Mouse (Mus musculus): ENCODE data around the gene Kndc1.
A peak's percentile ranks its signal among the peaks of the same experiment; 100 is the strongest.

Kndc1 gene

DNA sequence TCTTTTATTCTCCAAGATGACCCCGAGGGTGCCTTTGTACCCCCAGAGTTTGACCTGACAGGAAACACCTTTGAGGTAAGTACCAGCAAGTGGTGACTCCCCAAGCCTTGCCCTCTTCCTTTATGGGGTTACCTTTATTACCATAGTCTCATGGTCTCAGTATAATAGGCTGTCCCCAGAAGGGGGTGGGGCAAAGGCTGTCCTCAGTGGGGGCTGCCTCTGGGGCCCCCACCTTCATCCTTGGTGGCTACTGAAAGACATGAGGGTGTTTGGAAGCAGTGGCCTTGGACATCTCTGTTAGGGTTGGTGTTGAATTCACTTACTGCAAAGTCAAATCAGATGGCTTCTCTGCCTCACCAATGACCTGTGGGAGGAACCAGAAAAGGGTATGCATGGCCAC lies 7.5 kb downstream of the Kndc1 start:
- DNase-seq (ENCODE audit: inconsistent age in 2 of 2, low spot score in 1 of 2), result no peak

GRCm38 (mm10) chr7:139905261-139905660 lies 10.8 kb downstream of the Kndc1 start:
- no peak for DNase-seq (ENCODE audit: inconsistent age in 2 of 2, low spot score in 1 of 2)

DNA sequence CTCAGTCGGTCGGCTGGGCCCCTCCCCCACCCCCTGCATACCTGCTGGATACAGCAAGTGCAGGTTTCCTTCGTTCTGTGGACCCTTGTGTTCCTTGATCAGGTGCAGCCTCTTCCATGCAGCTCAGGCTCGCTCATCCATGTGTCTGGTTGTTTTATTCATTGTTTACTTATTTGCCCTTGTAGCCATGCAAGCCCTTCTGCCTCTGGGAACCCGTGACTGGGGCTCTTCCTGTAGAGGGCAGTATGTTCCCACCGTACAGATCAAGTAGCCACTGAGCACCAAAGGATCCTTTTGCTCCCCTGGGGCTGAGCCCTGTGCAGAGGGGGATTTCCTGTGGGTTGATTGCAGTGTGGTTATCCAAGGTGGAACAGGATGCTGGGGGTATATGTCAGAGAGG lies 11.2 kb downstream of the Kndc1 start:
- DNase-seq (ENCODE audit: inconsistent age in 2 of 2, low spot score in 1 of 2), result peak; percentile 48 to 88

- no peak for DNase-seq (ENCODE audit: inconsistent age in 2 of 2, low spot score in 1 of 2)
These were observed 13.7 kb downstream of the Kndc1 start for GRCm38 (mm10) chr7:139908176-139908575.

DNA sequence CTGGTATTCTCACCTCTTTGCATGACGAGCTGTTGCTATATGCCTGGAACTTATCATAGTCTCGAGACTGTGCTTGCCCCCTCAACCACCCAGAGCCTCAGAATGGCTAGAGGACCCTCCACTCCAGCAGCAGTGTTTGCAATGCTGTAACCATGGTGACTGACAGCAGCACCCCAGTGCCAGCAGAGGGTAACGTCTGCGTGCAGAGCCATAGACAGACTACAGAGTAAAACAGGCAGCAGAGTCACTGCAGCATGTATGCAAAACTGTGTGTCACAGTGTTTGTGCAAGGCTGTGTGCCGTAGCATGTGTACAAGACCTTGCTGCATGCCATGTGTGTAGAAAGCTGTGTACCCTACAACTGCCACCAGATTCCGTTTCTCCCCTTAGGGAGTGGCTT lies 15.0 kb downstream of the Kndc1 start:
- DNase-seq (ENCODE audit: inconsistent age in 2 of 2, low spot score in 1 of 2), result no peak

- DNase-seq (ENCODE audit: inconsistent age in 2 of 2, low spot score in 1 of 2), result no peak
These were observed 15.8 kb downstream of the Kndc1 start for GRCm38 (mm10) chr7:139910204-139910835.

- DNase-seq (ENCODE audit: inconsistent age in 2 of 2, low spot score in 1 of 2), result peak; percentile 17 to 65
These were observed 19.9 kb downstream of the Kndc1 start for GRCm38 (mm10) chr7:139914141-139915047.

DNA sequence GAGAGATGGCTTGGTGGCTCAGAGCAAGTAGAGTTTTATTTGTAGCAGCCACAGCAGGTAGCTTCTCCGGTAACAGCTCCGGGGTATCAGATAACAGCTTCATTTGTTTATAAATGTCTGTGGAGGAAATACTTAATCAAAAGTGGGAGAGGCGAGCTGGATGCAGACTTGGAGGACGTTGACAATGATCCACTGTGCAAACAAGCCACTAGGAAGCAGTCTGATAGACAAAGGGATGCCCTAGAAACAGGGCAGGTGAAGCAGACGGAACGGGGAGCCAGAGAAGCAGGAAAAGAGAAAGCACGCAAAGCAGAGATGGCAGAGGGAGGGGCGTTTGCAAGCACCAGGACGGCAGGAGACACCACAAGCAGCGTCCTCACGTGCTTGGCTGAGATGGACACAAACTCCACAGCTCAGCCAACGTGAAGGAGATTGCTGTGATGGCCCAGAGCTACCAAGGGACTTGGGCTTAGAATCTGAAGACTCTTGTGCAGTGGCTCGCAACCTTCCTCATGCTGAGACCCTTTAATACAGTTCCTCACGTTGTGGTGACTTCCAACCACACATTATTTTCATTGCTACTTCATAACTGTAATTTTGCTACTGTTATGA lies 21.3 kb downstream of the Kndc1 start:
- no peak for DNase-seq (ENCODE audit: inconsistent age in 2 of 2, low spot score in 1 of 2)

- no peak for DNase-seq (ENCODE audit: inconsistent age in 2 of 2, low spot score in 1 of 2)
These were observed 21.8 kb downstream of the Kndc1 start for GRCm38 (mm10) chr7:139916345-139916744.

DNA sequence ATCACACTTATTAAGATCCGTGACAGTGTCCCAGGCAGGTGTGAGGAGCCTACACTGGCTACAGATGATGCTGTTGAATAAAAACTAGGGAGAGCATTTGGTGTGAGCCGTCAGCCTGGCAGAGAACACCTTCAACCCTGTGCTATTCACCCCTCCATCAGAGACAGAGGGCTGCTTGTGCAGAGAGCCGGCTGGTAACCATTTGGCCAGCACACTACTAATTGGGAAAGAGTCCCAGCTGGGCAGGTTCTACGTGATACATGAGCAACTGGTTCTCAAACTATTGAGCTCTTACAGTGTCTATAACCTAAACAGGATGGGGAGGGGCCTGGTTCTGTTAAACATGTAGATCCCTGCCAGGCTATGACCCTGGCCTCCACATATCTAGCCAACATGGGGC lies 23.8 kb downstream of the Kndc1 start:
- DNase-seq (ENCODE audit: inconsistent age in 2 of 2, low spot score in 1 of 2), result no peak

DNA sequence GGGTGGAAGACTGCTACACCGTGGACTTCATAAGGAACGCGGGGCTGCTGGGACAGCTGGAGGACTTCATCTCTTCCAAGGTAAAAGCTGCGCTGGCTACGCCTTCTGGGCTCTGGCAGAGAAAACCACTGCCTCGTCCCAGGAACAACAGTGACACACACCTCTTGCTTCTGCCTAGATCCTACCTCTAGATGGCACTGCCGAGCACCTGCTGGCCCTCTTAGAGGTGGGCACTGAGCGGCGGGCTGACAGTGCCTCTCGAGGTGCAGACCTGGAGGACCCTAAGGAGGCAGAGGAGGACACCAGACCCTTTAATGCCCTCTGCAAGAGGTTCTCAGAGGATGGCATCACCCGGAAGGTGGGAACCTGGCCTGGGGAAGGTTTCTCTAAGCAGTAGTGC lies 36.2 kb downstream of the Kndc1 start:
- peak; percentile 40 to 75 for DNase-seq (ENCODE audit: inconsistent age in 2 of 2, low spot score in 1 of 2)

- no peak for DNase-seq (ENCODE audit: inconsistent age in 2 of 2, low spot score in 1 of 2)
These were observed 42.2 kb downstream of the Kndc1 start for GRCm38 (mm10) chr7:139936705-139937104.

- DNase-seq (ENCODE audit: inconsistent age in 2 of 2, low spot score in 1 of 2), result no peak
These were observed 42.6 kb downstream of the Kndc1 start for GRCm38 (mm10) chr7:139937138-139937537.

- DNase-seq (ENCODE audit: inconsistent age in 2 of 2, low spot score in 1 of 2), result no peak
These were observed 43.3 kb downstream of the Kndc1 start for GRCm38 (mm10) chr7:139937810-139938209.

DNA sequence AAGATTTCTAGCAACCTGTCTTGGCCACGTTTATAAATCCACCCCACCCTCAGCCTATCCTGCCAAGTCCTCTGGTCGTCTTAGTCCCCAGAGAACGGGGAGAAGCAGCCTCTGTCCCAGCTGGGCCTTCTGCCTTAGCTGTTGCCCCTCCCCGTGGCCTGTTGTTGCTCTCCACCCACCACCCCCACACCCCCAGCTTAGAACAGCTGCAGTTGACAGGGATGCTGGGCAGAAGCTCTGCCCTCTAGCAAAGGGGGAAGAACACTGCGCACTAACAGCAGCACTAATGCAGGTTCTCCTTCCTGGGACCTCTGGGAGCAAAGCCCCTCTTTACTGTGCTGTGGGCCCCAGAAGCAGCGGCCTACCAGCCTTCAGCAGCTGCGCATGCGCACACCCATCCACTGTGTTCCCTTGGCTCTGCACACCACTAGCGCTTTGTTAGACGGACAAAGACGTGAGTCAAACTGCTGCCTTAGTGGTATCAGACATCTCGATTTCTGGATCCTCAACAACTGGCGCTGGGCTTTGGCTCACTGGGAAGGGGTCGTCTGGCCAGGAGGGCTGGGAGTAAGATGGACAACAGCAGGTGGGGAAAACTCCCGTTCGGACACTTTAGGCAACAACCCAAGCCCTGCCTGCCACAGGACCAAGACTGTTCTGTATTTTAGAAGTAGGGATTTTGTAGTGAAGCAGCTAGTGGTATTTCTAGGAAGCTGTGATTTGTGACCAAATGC lies 46.1 kb downstream of the Kndc1 start:
- DNase-seq (ENCODE audit: inconsistent age in 2 of 2, low spot score in 1 of 2), result no peak

- DNase-seq (ENCODE audit: inconsistent age in 2 of 2, low spot score in 1 of 2), result peak; percentile 50 to 80
These were observed 49.3 kb downstream of the Kndc1 start, which contains the start of gene Utf1 for GRCm38 (mm10) chr7:139943674-139944281. Utf1 (plus strand) TSS chr7:139943789.

- DNase-seq (ENCODE audit: inconsistent age in 2 of 2, low spot score in 1 of 2), result no peak
These were observed 50.1 kb downstream of the Kndc1 start for GRCm38 (mm10) chr7:139944291-139945240.

DNA sequence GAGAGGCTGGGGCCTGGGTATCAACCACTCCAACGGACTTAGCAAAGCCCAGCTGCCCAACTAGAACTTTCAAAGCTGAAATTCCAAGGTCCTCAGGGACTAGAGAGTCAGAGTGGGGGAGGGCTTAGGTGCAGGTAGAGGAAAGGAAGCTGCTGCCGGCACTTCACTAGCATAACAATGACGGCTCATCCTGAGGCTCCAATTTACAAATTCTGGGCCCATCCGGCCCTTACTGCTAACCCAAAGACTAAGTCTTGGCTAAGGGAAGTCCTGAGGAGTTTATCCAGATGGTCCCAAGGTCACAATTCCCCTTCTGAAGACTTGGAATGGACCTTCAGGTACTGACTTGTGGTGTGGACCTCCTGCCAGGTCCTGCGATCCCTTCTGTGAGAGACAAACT lies 51.0 kb downstream of the Kndc1 start:
- no peak for DNase-seq (ENCODE audit: inconsistent age in 2 of 2, low spot score in 1 of 2)

DNA sequence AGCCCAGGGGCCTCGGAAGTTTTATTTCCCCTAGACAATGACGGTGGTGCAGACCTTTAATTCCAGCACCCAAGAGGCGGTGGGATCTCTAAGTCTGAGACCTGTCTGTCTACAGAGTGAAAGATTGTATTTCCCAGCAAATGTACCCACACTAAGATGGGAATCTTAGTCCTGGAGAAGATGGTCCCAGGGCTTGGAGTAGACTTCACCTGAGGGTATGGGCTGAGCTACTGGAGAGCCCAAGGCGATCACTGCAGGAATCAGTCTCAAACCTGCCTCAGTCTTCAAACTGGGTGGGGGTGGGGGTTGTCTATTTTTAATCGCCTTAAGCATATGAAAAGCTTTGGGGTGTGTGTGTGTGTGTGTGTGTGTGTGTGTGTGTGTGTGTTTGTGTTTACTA lies 51.5 kb downstream of the Kndc1 start:
- DNase-seq (ENCODE audit: inconsistent age in 2 of 2, low spot score in 1 of 2), result no peak

DNA sequence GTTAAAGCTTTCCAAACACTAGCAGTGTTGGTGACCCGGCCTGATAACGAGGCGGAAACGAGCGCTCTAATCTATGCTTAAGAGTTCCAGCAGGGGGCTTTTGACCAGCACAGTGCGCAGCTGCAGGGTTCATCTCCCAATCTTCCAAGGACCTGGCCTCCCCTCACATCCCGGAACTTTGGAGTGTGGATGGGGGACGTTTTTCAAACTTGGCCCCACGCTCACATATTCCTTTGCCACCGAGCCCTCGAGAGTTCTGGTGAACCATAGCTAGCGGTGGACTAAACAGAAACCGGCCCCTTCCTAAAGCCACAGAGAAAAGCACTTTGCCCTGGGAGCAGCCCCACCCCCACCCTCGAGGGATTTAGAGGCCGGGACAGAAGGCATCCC lies 55.4 kb downstream of the Kndc1 start:
- peak; percentile 72 to 89 for DNase-seq (ENCODE audit: inconsistent age in 2 of 2, low spot score in 1 of 2)
